Mouse (Mus musculus) embryonic facial prominence, embryonic 12.5 days (tissue): Measurements from ENCODE around the gene Fkbp4. TPM values are rescaled to one million over a fixed set of nuclear protein-coding genes. Genes with fewer than 3 reads are reported as not detected.

ENCODE experiments used
- ATAC-seq: fragments of 200-750 bp; cut with Nextera tagmentation; 2 replicates; pipeline ENCODE4 v1.8.0; 2017; ENCODE audit not compliant: insufficient number of reproducible peaks, insufficient read depth, low FRiP score, low TSS enrichment
- H3K27ac ChIP-seq: fragments of 300-500 bp; sonication (generic); 2 replicates; pipeline ENCODE4 v1.5.1; 2016; ENCODE audit warnings: mild to moderate bottlenecking
- H3K27me3 ChIP-seq: fragments of 300-500 bp; sonication (generic); 2 replicates; pipeline ENCODE4 v1.6.1; 2016; ENCODE audit warnings: mild to moderate bottlenecking, moderate library complexity
- H3K36me3 ChIP-seq: fragments of 300-500 bp; sonication (generic); 2 replicates; pipeline ENCODE4 v1.6.1; 2016; ENCODE audit warnings: mild to moderate bottlenecking
- H3K4me1 ChIP-seq: fragments of 300-500 bp; sonication (generic); 2 replicates; pipeline ENCODE4 v1.6.1; 2016
- H3K4me2 ChIP-seq: fragments of 300-500 bp; sonication (generic); replicated peaks from 2 replicates; pipeline ENCODE4 v1.6.1; 2016; ENCODE audit warnings: mild to moderate bottlenecking, moderate library complexity
- H3K4me3 ChIP-seq: fragments of 300-500 bp; sonication (generic); 2 replicates; pipeline ENCODE4 v1.5.1; 2016; ENCODE audit warnings: mild to moderate bottlenecking
- H3K9ac ChIP-seq: fragments of 300-500 bp; sonication (generic); 2 replicates; pipeline ENCODE4 v1.6.1; 2016; ENCODE audit warnings: mild to moderate bottlenecking, moderate library complexity
- H3K9me3 ChIP-seq: fragments of 300-500 bp; sonication (generic); 2 replicates; pipeline ENCODE4 v1.6.1; 2016; ENCODE audit warnings: mild to moderate bottlenecking, moderate library complexity
- WGBS: fragments of 180-500 bp; shearing (Covaris S2); methylation state at CpG from one replicate; pipeline ENCODE4 v1.1.7; 2016; 5-methylcytosine and 5-hydroxymethylcytosine counted together
- polyA plus RNA-seq: library from polyadenylated mRNA; unstranded; fragments of >200 nt; fragmentation: Nextera tagmentation; extraction: Ambion mirVana; gene quantifications from 2 replicates; pipeline ENCODE4 v1.2.1, GENCODE M21; 2016

The Fkbp4 gene
- polyA plus RNA-seq, 1 experiment from 2014 or later, result 502 TPM

- ATAC-seq, result no peak
- H3K27me3 ChIP-seq, result no peaks in the 10 kb centered on the region
- no peaks in the 10 kb centered on the region for H3K4me1 ChIP-seq
- no peak overlapping the region for H3K9ac ChIP-seq
- no peaks in the 10 kb centered on the region for H3K9me3 ChIP-seq
- no peak overlapping the region for H3K4me3 ChIP-seq
- H3K36me3 ChIP-seq, result no peaks in the 10 kb centered on the region
- WGBS, result 77% methylated on average over 14 of the region's 14 CpGs
- H3K27ac ChIP-seq, result no peak overlapping the region
- no peak overlapping the region for H3K4me2 ChIP-seq
Measured at GRCm38 (mm10) chr6:128460729-128461503, 22.4 kb upstream of the Fkbp4 start.

- 33% methylated on average over 2 of the region's 2 CpGs for WGBS
- no peak for ATAC-seq
Measured at GRCm38 (mm10) chr6:128460321-128460720, 21.8 kb upstream of the Fkbp4 start.

GRCm38 (mm10) chr6:128457186-128457585 is 18.7 kb upstream of the Fkbp4 start:
- H3K27ac ChIP-seq, result no peak overlapping the region
- no peak overlapping the region for H3K4me2 ChIP-seq
- WGBS, result 81% methylated on average over 5 of the region's 5 CpGs
- H3K4me3 ChIP-seq, result no peak overlapping the region
- no peaks in the 10 kb centered on the region for H3K9me3 ChIP-seq
- H3K4me1 ChIP-seq, result no peaks in the 10 kb centered on the region
- H3K27me3 ChIP-seq, result no peaks in the 10 kb centered on the region
- ATAC-seq, result no peak
- H3K36me3 ChIP-seq, result no peaks in the 10 kb centered on the region
- no peak overlapping the region for H3K9ac ChIP-seq

More at GRCm38 (mm10) chr6:128460321-128460720, 21.8 kb upstream of the Fkbp4 start:
- H3K4me3 ChIP-seq, result no peak overlapping the region
- H3K4me1 ChIP-seq, result no peaks in the 10 kb centered on the region
- no peak overlapping the region for H3K9ac ChIP-seq
- no peaks in the 10 kb centered on the region for H3K27me3 ChIP-seq
- no peaks in the 10 kb centered on the region for H3K9me3 ChIP-seq
- no peaks in the 10 kb centered on the region for H3K36me3 ChIP-seq
- no peak overlapping the region for H3K4me2 ChIP-seq
- H3K27ac ChIP-seq, result no peak overlapping the region

GRCm38 (mm10) chr6:128455835-128456605 is 17.5 kb upstream of the Fkbp4 start:
- Histone ChIP-seq H3K4me3 (no peak overlapping the region), H3K4me2 (no peak overlapping the region), H3K27me3 (no peaks in the 10 kb centered on the region), H3K27ac (no peak overlapping the region), H3K9me3 (no peaks in the 10 kb centered on the region), H3K9ac (no peak overlapping the region), H3K36me3 (no peaks in the 10 kb centered on the region), H3K4me1 (no peaks in the 10 kb centered on the region)
- no peak for ATAC-seq
- WGBS, result 76% methylated on average over 12 of the region's 12 CpGs

- no peak overlapping the region for H3K4me2 ChIP-seq
- WGBS, result 97% methylated on average over 5 of the region's 5 CpGs
- ATAC-seq, result no peak
Measured at GRCm38 (mm10) chr6:128447063-128447462, 8.6 kb upstream of the Fkbp4 start.

GRCm38 (mm10) chr6:128445761-128446535 is 7.5 kb upstream of the Fkbp4 start:
- H3K4me2 ChIP-seq, result no peak overlapping the region
- no peaks in the 10 kb centered on the region for H3K27me3 ChIP-seq
- 12% methylated on average over 14 of the region's 14 CpGs for WGBS
- ATAC-seq, result no peak
- no peak overlapping the region for H3K4me3 ChIP-seq
- H3K27ac ChIP-seq, result no peak overlapping the region
- no peaks in the 10 kb centered on the region for H3K4me1 ChIP-seq
- no peaks in the 10 kb centered on the region for H3K9me3 ChIP-seq
- H3K9ac ChIP-seq, result no peak overlapping the region
- H3K36me3 ChIP-seq, result no peaks in the 10 kb centered on the region

More at GRCm38 (mm10) chr6:128447063-128447462, 8.6 kb upstream of the Fkbp4 start:
- Histone ChIP-seq H3K4me3 (no peak overlapping the region), H3K36me3 (no peaks in the 10 kb centered on the region), H3K9me3 (no peaks in the 10 kb centered on the region), H3K27me3 (no peaks in the 10 kb centered on the region), H3K4me1 (no peaks in the 10 kb centered on the region), H3K27ac (no peak overlapping the region), H3K9ac (no peak overlapping the region)

- no peak overlapping the region for H3K27ac ChIP-seq
- H3K36me3 ChIP-seq, result peaks cover 12% of the 10 kb centered on the region
- no peaks in the 10 kb centered on the region for H3K9me3 ChIP-seq
- H3K4me3 ChIP-seq, result no peak overlapping the region
- no peak overlapping the region for H3K4me2 ChIP-seq
- no peak overlapping the region for H3K9ac ChIP-seq
- WGBS, result 96% methylated on average over 2 of the region's 2 CpGs
- H3K4me1 ChIP-seq, result peaks cover 16% of the 10 kb centered on the region
- no peaks in the 10 kb centered on the region for H3K27me3 ChIP-seq
- ATAC-seq, result no peak
Measured at GRCm38 (mm10) chr6:128440238-128440637, 1.8 kb upstream of the Fkbp4 start.

GRCm38 (mm10) chr6:128438871-128439341 is 429 bp upstream of the Fkbp4 start:
- H3K4me3 ChIP-seq, result peak overlapping the region; percentile 97
- no peaks in the 10 kb centered on the region for H3K27me3 ChIP-seq
- H3K4me1 ChIP-seq, result peaks cover 16% of the 10 kb centered on the region
- no peaks in the 10 kb centered on the region for H3K9me3 ChIP-seq
- peak overlapping the region; percentile 49 for H3K9ac ChIP-seq
- H3K27ac ChIP-seq, result peak overlapping the region; percentile 93
- 27% methylated on average over 18 of the region's 18 CpGs for WGBS
- H3K36me3 ChIP-seq, result peaks cover 25% of the 10 kb centered on the region
- peak overlapping the region; percentile 77 for H3K4me2 ChIP-seq
- ATAC-seq, result peak; percentile 32; the same call in 1 of the 2 replicates

- WGBS, result under 1% methylated on average over 52 of the region's 52 CpGs
- Histone ChIP-seq H3K9ac (peak overlapping the region; percentile 90), H3K27me3 (no peaks in the 10 kb centered on the region), H3K36me3 (peaks cover 36% of the 10 kb centered on the region), H3K9me3 (no peaks in the 10 kb centered on the region), H3K4me2 (peak overlapping the region; percentile 77), H3K4me1 (peaks cover 16% of the 10 kb centered on the region), H3K4me3 (peak overlapping the region; percentile 97), H3K27ac (peak overlapping the region; percentile 93)
- ATAC-seq, result peak; percentile 75
Measured at GRCm38 (mm10) chr6:128437731-128438316, 653 bp downstream of the Fkbp4 start.

- H3K36me3 ChIP-seq, result peaks cover 42% of the 10 kb centered on the region
- no peak for ATAC-seq
- H3K4me2 ChIP-seq, result peak overlapping the region; percentile 77
- peak overlapping the region; percentile 93 for H3K27ac ChIP-seq
- 4% methylated on average over 10 of the region's 10 CpGs for WGBS
- peak overlapping the region; percentile 90 for H3K9ac ChIP-seq
- no peaks in the 10 kb centered on the region for H3K9me3 ChIP-seq
- peak overlapping the region; percentile 97 for H3K4me3 ChIP-seq
- H3K27me3 ChIP-seq, result no peaks in the 10 kb centered on the region
- H3K4me1 ChIP-seq, result peaks cover 16% of the 10 kb centered on the region
Measured at GRCm38 (mm10) chr6:128437288-128437687, 1.2 kb downstream of the Fkbp4 start.
